Mouse (Mus musculus): ENCODE data around the gene 9030612E09Rik. TPM values are rescaled to one million over a fixed set of nuclear protein-coding genes. Genes with fewer than 3 reads are reported as not detected.

Gene 9030612E09Rik
- total RNA-seq, 2 experiments from 2014 or later, result 2.1 to 2.4 TPM

DNA sequence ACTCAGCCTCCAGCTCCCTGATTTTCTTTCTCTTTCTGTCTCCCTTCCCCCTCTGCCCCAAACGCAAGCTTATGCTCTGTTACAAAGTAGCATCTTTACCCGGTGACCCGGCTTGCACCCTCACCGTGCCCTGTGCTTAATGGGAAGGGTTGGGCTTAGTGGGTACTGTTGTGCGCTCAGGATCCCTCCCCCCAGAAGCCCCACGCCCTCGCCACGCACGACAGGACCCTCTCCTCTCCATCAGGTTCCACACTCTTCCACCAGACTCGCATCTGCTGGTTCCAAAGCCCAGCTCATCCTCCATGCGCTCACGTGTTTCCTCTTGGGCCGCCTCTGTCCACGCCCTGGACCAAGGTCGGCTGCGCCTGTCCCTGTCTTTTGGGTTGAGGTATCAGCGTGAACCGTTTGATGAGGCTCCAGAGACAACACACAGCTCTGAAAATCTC is 675 bp downstream of the 9030612E09Rik start:
- DNase-seq, result peak; percentile 8
- intact Hi-C loops (cut with DNase I; ENCODE audit: low total_unique reads), result loop anchor here (10.0 kb wide), 1 partner anchor 180 kb away; no protein-coding TSS in a partner anchor

DNA sequence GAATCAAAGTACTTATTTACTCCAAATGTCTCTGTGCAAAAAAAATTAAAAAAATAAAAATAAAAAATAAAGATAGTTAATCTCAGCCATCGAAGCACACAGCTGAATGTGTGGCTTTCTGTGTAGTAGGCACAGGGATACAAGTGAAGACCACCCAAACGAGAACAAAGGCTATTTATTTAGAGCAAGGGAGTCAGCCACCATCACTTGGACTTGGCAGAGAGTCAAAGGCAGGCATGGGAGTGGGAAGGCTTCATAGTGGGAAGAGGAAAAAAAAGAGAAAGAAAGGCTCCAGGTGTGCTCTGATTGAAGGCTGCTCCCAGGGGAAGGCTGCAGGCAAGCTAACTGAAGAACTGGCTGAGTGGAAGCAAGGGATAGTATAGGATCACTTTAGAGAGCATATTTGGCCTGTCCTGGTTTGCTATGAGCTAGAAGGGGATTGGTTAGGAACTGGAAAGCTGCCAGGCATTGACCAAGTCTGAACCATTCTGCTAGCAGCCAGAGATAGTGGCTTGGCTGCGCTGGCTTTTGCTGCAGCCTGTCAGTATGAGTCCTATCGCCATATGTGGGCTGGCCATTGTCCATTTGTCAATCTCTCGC is 5.9 kb downstream of the 9030612E09Rik start:
- intact Hi-C loops (cut with DNase I; ENCODE audit: low total_unique reads), result no loop called here
- DNase-seq, result no peak

DNA sequence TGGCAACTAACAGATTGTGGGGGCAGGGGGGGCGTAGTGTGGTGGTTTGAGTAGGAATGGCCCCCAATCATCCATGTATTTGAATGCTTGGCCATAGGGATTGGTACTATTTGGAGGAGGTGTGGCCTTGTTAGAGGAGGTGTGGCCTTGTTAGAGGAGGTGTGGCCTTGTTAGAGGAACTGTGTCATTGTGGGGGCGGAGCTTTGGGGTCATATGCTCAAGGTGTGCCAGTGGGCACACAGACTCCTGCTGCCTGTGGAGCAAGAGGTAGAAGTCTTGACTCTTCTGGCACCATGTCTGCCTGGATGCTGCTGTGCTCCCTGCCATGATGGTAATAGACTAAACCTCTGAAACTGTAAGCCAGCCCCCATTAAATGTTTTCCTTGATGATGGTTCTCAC is 25.7 kb downstream of the 9030612E09Rik start:
- DNase-seq, result no peak
- intact Hi-C loops (cut with DNase I; ENCODE audit: low total_unique reads), result no loop called here

DNA sequence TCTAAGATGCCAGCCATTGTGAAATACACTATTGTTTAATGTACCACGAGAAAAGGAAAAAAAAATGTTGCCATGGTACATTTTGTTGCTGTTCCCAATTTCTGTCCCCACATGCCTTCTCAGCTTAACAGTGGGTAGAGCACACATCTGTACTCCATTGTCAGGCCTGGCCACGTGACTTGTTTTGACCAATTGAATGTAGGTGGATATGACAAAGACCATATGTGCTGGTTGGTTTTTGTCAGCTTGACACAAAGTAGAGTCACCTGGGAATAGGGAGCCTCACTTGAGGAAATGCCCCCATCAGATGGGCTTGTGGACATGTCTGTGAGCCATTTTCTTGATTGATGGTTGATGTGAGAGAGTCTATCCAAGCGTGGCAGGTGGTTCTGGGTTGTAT is 29.4 kb downstream of the 9030612E09Rik start:
- intact Hi-C loops (cut with DNase I; ENCODE audit: low total_unique reads), result no loop called here

DNA sequence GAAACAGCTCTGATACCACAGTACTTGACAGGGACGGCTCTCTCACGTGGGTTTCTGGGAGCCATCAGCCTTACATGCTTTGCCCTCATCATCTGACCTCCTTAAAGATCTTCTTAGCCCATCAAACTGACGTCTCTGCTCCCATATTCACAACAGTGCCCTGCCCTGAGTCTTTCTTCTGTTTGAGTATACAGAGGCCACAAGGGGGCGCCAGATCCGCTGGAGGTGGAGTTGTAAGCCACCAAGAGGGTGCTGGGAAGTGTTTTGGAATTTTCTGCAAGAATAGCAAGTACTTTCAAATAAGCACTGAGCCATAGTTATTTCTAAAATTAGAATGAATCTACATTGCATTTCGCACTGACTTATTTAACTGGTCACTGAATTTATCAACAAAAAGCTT is 37.4 kb downstream of the 9030612E09Rik start:
- peak; percentile 18 for DNase-seq
- intact Hi-C loops (cut with DNase I; ENCODE audit: low total_unique reads), result no loop called here

More for the DNA sequence above, 29.4 kb downstream of the 9030612E09Rik start:
- no peak for DNase-seq

DNA sequence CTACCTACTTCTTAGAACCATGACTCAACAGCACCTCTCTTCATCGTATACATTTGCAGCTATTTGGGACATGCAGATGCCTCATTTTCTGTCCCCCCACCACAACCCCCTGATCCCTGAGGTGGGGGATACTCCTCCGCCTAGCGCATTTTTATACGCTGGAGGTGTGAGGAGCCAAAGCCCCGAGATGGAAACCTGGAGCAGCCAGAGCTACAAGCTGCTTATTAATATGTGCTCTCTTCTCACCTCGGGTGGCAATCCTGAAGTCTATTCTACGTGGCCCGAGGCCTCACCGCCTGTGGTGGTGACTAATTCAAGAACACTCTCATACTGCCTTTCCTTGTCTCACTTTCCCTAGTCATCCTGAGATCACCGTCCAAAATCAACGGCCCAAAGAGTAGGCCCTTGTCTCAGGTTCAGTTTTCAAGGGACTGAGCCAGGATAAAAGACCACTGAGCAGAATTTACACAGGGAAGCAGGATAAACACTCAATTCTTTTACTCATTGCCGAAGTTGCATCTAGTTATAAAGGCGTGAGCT is 42.9 kb downstream of the 9030612E09Rik start:
- DNase-seq, result no peak
- intact Hi-C loops (cut with DNase I; ENCODE audit: low total_unique reads), result no loop called here

DNA sequence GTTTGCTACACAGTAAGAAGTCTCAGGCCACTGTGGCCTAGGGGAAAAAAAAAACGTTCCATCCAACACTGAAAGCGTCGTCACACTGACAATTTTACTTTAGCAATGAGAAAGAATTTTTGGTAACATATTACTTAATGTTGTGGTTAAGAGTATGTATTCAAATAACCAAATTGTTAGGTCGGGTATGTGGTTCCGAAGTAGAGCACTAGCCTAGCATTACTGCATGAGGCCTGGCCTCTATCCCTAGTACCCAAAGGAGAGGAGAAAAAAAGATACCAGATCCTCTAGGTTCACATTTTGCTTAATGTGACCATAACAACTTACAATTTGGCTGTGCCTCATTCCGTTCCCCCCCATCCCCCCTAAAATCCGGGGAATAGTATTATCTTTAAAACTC is 46.0 kb downstream of the 9030612E09Rik start:
- DNase-seq, result no peak
- intact Hi-C loops (cut with DNase I; ENCODE audit: low total_unique reads), result no loop called here

DNA sequence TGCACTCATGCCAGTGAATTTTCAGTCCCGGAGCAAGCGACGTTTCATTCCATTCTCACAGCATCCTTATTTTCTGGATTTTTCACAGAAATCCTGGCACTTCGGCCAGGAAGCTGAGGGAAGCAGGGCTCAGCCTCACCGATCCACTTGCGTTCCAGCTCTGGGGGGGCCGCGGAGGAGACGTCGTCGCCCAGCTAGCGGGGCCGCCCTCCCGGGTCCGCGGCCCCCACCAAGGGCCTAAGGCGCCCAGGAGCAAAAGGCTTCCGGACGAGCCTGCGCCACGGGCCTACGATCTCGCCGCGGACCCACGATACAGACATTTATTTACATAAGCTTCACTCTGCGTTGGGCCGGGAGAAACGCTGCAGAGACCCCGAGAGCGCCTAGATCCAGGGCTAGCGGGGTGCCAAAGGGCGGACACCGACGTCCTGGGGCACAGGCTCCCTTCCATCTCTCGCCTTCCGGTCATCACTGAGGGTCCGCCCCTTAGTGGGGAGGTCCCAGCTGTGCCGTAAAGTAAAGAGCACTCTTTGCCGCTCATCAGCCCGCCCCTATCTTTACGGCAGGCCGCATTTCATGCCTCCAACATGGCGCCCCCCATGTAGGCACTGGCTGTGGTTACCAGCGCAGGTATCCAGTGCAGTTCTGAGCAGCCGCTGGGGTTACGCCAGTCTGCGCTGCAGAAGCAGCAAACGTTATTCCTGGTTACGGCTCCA is 46.6 kb downstream of the 9030612E09Rik start, which contains the start of gene Pdss2:
TSS of gene Pdss2 (plus strand) at position 577 of the 716 bp plus-strand sequence.
- intact Hi-C loops (cut with DNase I; ENCODE audit: low total_unique reads), result no loop called here
- peak; percentile 94 for DNase-seq

DNA sequence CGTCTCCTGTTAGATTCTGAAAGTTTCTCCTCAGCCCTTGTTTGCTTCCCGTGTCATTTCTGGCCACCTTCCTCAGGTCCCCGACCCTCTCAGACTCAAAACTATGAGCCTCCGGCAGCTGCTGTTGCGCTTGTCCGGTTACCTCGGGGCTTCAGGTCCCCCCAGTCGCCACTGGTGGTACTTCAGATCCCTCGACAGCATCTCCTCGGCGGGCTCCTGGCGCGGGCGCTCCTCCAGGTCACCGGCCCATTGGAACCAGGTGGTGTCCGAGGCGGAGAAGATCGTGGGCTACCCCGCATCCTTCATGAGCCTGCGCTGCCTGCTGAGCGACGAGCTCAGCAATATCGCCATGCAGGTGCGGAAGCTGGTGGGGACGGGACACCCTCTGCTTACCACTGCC is 47.2 kb downstream of the 9030612E09Rik start:
- intact Hi-C loops (cut with DNase I; ENCODE audit: low total_unique reads), result no loop called here
- peak; percentile 22 for DNase-seq

DNA sequence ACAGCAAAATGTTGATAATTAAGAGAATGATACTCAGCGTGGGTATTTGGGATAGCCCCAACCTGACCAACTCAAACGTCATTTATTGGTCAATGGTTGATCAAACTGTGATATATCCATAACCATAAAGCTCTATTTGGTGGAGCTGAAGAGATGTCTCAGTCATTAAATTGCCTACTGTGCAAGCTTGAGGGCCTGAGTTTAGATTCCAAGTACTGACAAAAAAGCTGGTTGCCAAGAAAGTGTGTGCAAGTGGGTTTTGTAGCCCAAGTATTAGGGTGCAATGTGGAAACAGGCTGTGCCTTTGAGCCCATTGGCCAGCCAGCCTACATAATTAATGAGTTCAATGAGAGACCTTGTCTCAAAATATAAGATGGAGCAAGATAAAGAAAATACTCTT is 48.9 kb downstream of the 9030612E09Rik start:
- intact Hi-C loops (cut with DNase I; ENCODE audit: low total_unique reads), result no loop called here
- DNase-seq, result no peak

Other genes with a start within 250 kb of the 9030612E09Rik start
- gene Sobp, start 174 bp upstream of the 9030612E09Rik start, total RNA-seq (2021), result 10 to 100 TPM; 13.1 to 21.5 TPM
- 10 to 100 TPM; 20.6 to 22.6 TPM for gene Pdss2, start 46.8 kb downstream of the 9030612E09Rik start, total RNA-seq (2021)